Mouse (Mus musculus): ENCODE measurements around the gene Eef1e1. TPM values are rescaled to one million over a fixed set of nuclear protein-coding genes. Genes with fewer than 3 reads are reported as not detected.

Gene Eef1e1
- polyA plus RNA-seq, 1 experiment from 2014 or later = 36.8 TPM

DNA sequence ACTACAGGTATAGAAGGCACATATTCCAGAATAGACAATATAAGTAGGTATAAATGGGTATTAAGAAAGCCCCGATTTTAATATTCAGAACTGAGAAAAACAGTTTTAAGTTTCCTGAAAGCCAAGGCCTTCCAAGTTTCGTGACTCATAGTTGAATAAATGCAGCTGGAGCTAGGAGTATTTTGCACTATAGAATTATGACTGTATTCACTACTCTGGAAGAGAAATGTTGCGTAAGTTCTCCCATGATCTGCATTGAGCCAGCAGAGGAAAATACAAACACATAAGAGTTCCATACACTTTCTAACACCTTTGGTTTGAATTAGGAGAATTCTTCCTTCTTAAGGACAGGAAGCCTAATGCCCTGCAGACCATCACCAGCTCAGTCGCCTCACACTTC is 8.6 kb downstream of the Eef1e1 start:
- no peak overlapping the region for H3K4me2 ChIP-seq
- no peak overlapping the region for H3K27ac ChIP-seq (ENCODE audit: poor library complexity, severe bottlenecking)
- no peaks in the 10 kb centered on the region for H3K9me3 ChIP-seq (replicated peaks)
- H3K4me1 ChIP-seq (replicated peaks) = no peaks in the 10 kb centered on the region
- no peak for ATAC-seq (ENCODE audit: insufficient number of reproducible peaks, low FRiP score)
- H3K4me3 ChIP-seq = no peak overlapping the region
- WGBS = 93% methylated on average over 4 of the region's 4 CpGs
- H3K36me3 ChIP-seq = peaks cover 85% of the 10 kb centered on the region
- no peaks in the 10 kb centered on the region for H3K27me3 ChIP-seq (replicated peaks)
- no peak overlapping the region for H3K9ac ChIP-seq

DNA sequence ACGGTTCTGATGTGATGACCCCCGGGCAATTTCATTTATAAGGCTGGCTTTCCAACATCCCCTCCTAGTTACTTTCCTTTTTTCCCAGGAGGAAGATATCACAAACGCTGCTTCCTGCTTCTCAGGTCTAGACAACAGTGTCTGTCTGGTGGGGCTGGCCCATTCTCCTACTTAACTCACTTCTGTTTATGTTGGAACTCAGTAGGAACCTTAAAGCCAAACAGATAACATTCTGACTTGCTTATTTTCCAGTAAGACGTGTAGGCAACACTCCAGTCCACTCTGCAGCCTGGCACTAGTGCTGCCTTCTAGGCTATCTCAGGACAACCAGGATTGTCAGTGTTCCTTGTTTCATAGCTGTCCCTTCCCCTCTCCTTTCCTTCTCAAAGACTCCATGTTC is 9.8 kb downstream of the Eef1e1 start:
- WGBS = 71% methylated on average over 4 of the region's 4 CpGs
- H3K4me2 ChIP-seq = no peak overlapping the region
- H3K9me3 ChIP-seq (replicated peaks) = no peaks in the 10 kb centered on the region
- peak overlapping the region; percentile 68; the same call in 1 of the 2 replicates for H3K27ac ChIP-seq (ENCODE audit: poor library complexity, severe bottlenecking)
- H3K27me3 ChIP-seq (replicated peaks) = no peaks in the 10 kb centered on the region
- peak; percentile 64 for ATAC-seq (ENCODE audit: insufficient number of reproducible peaks, low FRiP score)
- no peak overlapping the region for H3K9ac ChIP-seq
- H3K36me3 ChIP-seq = peaks cover 85% of the 10 kb centered on the region
- H3K4me3 ChIP-seq = no peak overlapping the region
- no peaks in the 10 kb centered on the region for H3K4me1 ChIP-seq (replicated peaks)

DNA sequence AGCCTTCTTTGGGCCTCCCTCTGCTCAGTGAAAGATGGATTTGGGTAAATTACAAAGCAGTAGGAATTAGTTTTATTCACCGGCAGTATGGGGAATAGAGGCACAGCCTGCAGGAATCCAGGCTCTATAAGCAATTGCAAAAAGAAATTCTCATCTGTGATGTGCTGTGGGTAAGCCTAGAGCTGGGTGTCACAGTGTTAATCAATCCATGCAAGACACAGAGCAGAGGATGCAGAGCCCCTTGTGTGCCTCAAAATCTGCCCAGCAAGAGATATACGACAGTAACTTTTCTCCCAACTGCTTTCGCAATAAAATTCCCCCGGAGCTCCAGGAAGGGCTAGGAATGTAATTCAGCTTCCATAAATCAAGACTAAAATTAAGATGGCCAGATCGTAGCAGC is 17.4 kb downstream of the Eef1e1 start:
- H3K27me3 ChIP-seq (replicated peaks) = no peaks in the 10 kb centered on the region
- no peak overlapping the region for H3K4me3 ChIP-seq
- H3K9me3 ChIP-seq (replicated peaks) = no peaks in the 10 kb centered on the region
- no peak overlapping the region for H3K4me2 ChIP-seq
- no peaks in the 10 kb centered on the region for H3K4me1 ChIP-seq (replicated peaks)
- H3K36me3 ChIP-seq = peaks cover 26% of the 10 kb centered on the region
- 91% methylated on average over 5 of the region's 5 CpGs for WGBS
- no peak overlapping the region for H3K27ac ChIP-seq (ENCODE audit: poor library complexity, severe bottlenecking)
- no peak for ATAC-seq (ENCODE audit: insufficient number of reproducible peaks, low FRiP score)
- H3K9ac ChIP-seq = no peak overlapping the region

DNA sequence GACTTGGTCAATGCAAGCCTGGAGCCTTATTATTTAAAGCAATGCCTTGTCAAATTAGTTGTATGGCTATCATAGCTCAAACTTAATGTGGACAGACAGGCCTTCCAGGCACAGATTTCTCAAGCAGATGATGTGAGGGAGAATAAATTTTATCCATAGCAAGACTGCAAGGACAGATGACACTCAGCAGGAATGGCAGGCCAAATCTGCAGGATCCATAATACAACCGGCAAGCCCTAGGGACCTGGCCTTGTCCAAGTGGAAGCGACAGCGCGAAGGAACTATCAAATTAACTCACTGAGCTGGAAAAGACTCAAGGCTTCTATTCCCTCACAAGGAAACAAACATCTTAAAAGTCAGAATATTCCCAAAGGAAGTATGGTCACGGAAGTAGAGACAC is 17.9 kb downstream of the Eef1e1 start:
- ATAC-seq (ENCODE audit: insufficient number of reproducible peaks, low FRiP score) = no peak
- 90% methylated on average over 5 of the region's 5 CpGs for WGBS
- no peak overlapping the region for H3K9ac ChIP-seq

DNA sequence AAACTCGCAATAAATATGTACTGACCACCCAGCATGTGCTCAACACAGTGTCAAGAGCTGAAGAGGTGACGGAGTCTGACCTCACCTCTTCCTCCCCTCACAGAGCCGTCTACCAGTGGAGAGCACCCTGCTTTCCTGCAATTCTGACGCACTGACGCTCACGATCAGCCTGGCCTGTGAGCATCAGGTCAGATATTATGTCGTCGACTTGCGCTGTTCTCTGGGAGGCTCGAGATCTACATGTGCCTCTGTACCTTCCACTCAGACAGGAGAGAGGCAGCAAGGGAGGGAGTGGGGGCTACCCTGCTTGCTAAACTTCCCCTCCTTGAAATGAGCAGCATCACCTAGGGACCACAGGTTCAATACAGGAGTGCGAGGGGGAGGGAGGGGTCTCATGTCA is 20.2 kb downstream of the Eef1e1 start:
- no peak overlapping the region for H3K4me2 ChIP-seq
- H3K27ac ChIP-seq (ENCODE audit: poor library complexity, severe bottlenecking) = no peak overlapping the region
- no peak overlapping the region for H3K4me3 ChIP-seq
- no peaks in the 10 kb centered on the region for H3K9me3 ChIP-seq (replicated peaks)
- no peak for ATAC-seq (ENCODE audit: insufficient number of reproducible peaks, low FRiP score)
- peaks cover 5% of the 10 kb centered on the region; the same call in 1 of the 2 replicates for H3K4me1 ChIP-seq (replicated peaks)
- peaks cover 4% of the 10 kb centered on the region for H3K36me3 ChIP-seq
- H3K9ac ChIP-seq = no peak overlapping the region
- no peaks in the 10 kb centered on the region for H3K27me3 ChIP-seq (replicated peaks)
- 64% methylated on average over 11 of the region's 11 CpGs for WGBS

More for the DNA sequence above, 17.9 kb downstream of the Eef1e1 start:
- Histone ChIP-seq H3K4me2 (no peak overlapping the region), H3K4me1 (replicated peaks) (no peaks in the 10 kb centered on the region), H3K4me3 (no peak overlapping the region), H3K9me3 (replicated peaks) (no peaks in the 10 kb centered on the region), H3K27ac (ENCODE audit: poor library complexity, severe bottlenecking) (no peak overlapping the region), H3K36me3 (peaks cover 23% of the 10 kb centered on the region), H3K27me3 (replicated peaks) (no peaks in the 10 kb centered on the region)

DNA sequence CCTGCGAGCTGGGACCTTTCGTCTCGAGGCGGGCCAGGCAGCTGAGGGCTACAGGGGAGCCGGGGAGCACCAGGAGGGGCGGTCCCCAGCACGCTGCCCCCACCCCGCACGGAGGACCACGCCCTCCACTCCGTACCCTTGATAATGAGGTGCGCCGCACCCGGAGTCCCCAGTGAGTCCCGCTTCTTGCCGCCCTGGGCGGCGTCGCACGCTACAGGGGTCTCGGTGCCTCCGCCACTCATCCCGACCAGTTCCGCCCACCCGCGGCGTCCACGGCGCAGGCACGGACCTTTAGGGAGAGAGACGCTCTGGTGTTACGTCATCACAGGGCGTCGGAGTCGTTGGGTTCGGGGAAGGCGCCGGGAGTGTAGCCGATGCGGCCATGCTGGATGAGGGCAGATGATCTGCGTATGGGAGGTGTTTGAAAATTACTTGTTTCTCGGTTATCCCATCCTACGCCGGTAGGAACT is 24.0 kb downstream of the Eef1e1 start, which contains the start of gene Bloc1s5:
Gene Bloc1s5, minus strand, starts transcription at position 310 of the 470 bp plus-strand sequence.
- Histone ChIP-seq H3K9ac (peak within 1 kb of the TSS; percentile 78), H3K4me2 (peak within 1 kb of the TSS; percentile 73), H3K4me1 (replicated peaks) (peaks cover 5% of the 10 kb centered on the region; the same call in 1 of the 2 replicates), H3K4me3 (peak within 1 kb of the TSS; percentile 79), H3K9me3 (replicated peaks) (no peaks in the 10 kb centered on the region), H3K36me3 (peaks cover 9% of the 10 kb centered on the region), H3K27ac (ENCODE audit: poor library complexity, severe bottlenecking) (peak within 1 kb of the TSS; percentile 52), H3K27me3 (replicated peaks) (no peaks in the 10 kb centered on the region)
- WGBS = under 1% methylated on average over 42 of the region's 44 CpGs
- peak; percentile 95 for ATAC-seq (ENCODE audit: insufficient number of reproducible peaks, low FRiP score)

DNA sequence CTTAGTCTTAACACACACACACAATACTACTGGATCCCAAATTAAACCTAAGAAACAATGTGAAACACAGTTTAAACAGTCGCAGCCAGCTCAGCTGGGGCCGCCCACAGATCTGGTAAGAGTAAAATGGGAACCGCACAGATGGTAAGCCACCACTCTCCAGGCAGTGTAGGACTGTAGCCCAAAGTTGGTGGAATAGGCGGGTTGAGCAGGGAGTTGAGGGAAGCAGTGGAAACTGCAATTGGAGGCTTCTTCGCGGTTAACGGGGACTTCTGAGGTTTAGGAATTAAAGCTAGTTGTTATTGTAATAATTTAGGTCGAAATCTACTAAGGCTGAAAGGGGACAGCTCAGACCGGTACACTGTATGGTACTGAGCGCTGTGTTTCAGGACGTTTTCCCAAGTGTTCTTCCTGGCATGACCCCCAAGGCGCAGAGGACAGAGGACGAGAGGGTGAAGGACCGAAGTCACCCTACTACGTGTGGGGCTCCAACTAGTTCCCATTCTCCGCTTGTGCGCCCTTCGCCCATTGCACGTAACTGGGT is 24.5 kb downstream of the Eef1e1 start:
- peaks cover 9% of the 10 kb centered on the region for H3K36me3 ChIP-seq
- no peaks in the 10 kb centered on the region for H3K27me3 ChIP-seq (replicated peaks)
- WGBS = under 1% methylated on average over 19 of the region's 19 CpGs
- peak overlapping the region; percentile 73 for H3K4me2 ChIP-seq
- H3K9ac ChIP-seq = peak overlapping the region; percentile 78
- ATAC-seq (ENCODE audit: insufficient number of reproducible peaks, low FRiP score) = no peak; the same call in 1 of the 2 replicates
- peak overlapping the region; percentile 52 for H3K27ac ChIP-seq (ENCODE audit: poor library complexity, severe bottlenecking)
- peak overlapping the region; percentile 79 for H3K4me3 ChIP-seq
- H3K4me1 ChIP-seq (replicated peaks) = peaks cover 5% of the 10 kb centered on the region; the same call in 1 of the 2 replicates
- no peaks in the 10 kb centered on the region for H3K9me3 ChIP-seq (replicated peaks)

DNA sequence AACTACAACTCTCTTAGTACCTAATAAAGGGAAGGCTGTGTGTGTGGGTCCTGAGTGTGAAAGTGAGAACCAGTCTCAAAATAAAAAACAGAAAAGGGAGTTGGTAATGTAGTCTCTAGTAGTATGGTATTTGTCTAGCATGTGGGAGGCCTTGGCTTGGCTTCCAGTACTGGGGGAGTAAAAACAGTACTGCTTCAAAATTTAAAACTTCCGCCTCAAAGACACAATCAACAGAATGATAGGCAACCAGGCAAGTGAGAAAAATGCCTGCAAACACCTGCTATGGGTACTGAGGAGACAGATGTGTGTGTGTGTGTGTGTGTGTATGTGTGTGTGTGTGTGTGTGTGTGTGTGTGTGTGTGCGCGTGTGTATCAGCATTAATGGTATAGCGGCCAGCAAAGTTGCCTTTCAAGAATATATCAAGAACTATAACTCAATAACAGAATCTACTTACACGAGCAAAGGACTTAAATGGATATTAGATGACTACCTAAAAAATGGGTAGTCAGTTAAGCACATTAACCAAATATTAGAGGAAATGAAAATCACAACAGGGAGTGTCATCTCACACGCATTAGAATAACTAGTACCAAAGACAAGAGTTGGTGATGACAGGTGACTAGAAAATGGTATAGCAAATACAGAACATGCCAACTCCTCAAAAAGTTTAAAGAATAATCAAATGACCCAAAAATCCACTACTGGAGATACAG is 25.4 kb downstream of the Eef1e1 start:
- no peak overlapping the region for H3K4me3 ChIP-seq

DNA sequence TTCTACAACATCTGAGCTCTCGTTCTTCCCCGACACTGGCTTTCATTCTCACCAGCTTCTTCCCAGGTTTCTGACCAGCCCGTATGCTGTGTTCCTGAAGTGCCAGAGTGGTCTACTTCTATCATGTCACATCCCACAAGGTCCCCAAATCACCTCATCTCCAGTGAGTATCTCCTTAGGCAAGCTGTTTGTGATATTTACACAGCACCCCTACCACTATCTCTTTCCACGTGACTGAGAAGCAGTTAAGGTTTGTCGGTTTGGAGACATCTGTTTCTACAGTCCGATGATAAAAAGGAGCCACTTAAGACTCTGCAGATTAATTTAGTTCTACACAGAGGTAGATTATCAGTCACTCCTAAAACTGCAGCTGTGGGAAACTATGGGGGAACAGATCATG is 26.3 kb downstream of the Eef1e1 start:
- peaks cover 13% of the 10 kb centered on the region for H3K36me3 ChIP-seq
- peaks cover 5% of the 10 kb centered on the region for H3K4me1 ChIP-seq (replicated peaks)
- H3K27me3 ChIP-seq (replicated peaks) = no peaks in the 10 kb centered on the region
- no peak overlapping the region for H3K4me2 ChIP-seq
- WGBS = 57% methylated on average over 6 of the region's 6 CpGs
- no peak overlapping the region for H3K9ac ChIP-seq
- H3K4me3 ChIP-seq = no peak overlapping the region
- no peaks in the 10 kb centered on the region for H3K9me3 ChIP-seq (replicated peaks)
- ATAC-seq (ENCODE audit: insufficient number of reproducible peaks, low FRiP score) = no peak
- H3K27ac ChIP-seq (ENCODE audit: poor library complexity, severe bottlenecking) = no peak overlapping the region

More for the DNA sequence above, 25.4 kb downstream of the Eef1e1 start:
- WGBS = 89% methylated on average over 6 of the region's 6 CpGs
- Histone ChIP-seq H3K27me3 (replicated peaks) (no peaks in the 10 kb centered on the region), H3K9ac (no peak overlapping the region), H3K4me2 (peak overlapping the region; percentile 73; the same call in 1 of the 2 replicates), H3K36me3 (peaks cover 13% of the 10 kb centered on the region), H3K4me1 (replicated peaks) (peaks cover 5% of the 10 kb centered on the region), H3K9me3 (replicated peaks) (no peaks in the 10 kb centered on the region), H3K27ac (ENCODE audit: poor library complexity, severe bottlenecking) (no peak overlapping the region)
- ATAC-seq (ENCODE audit: insufficient number of reproducible peaks, low FRiP score) = no peak

DNA sequence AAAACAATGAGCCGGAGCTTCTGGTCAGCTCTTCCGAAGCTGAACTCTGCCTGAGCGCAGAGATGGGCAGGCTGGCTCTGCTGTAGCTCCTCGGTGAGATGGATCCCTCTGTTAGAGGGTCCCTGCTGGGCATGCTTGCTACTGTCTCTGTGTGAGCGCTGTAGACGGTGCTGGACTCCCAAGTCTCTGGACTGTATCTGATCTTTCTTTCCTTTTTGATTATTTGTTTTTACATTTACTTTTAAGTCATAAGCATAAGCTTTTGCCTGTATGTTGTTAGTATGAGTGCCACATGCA is 32.7 kb downstream of the Eef1e1 start:
- Histone ChIP-seq H3K36me3 (peaks cover 24% of the 10 kb centered on the region), H3K9ac (0 out of 2 replicates have a peak overlapping the region, but pooled peaks have one; percentile 25), H3K27ac (ENCODE audit: poor library complexity, severe bottlenecking) (no peak overlapping the region), H3K27me3 (replicated peaks) (no peaks in the 10 kb centered on the region), H3K4me1 (replicated peaks) (peaks cover 7% of the 10 kb centered on the region; the same call in 1 of the 2 replicates), H3K4me3 (no peak overlapping the region), H3K9me3 (replicated peaks) (no peaks in the 10 kb centered on the region), H3K4me2 (no peak overlapping the region)
- WGBS = 30% methylated on average over 6 of the region's 6 CpGs
- no peak for ATAC-seq (ENCODE audit: insufficient number of reproducible peaks, low FRiP score)

DNA sequence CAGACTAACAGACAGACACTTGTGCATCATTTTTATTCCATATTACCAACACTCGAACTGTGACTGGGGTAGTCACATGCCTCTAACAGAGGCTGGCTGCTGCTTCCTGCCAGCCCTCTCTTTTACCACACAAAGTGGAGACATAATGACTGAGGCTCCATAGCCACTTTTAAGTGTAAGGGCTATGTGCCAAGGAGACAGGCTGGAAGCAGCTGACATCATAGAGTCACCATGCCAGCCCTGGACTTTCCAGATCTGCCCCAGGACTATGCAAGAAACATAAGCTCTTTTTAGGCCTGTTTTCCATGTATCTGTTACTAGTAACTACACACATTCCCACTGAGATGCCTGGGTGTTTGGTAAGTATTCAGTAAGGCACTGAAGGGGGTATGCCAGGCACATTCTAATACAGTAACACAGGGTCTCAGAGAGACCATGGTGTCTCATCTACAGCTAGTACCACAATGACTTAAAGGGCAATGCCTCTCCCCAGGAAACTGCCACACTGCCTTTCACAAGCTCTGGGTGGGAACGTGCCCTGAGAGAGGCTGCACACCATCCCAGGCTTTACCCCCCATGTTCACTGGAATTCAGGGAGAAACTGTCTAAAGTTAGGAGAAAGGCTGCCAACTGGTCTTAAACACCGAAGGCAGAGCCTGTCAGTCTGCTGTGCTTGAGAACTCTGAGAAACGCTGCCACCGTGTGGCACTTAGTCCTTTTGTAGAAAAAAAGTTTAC is 33.2 kb downstream of the Eef1e1 start:
- ATAC-seq (ENCODE audit: insufficient number of reproducible peaks, low FRiP score) = no peak
- no peak overlapping the region for H3K4me3 ChIP-seq
- 0 out of 2 replicates have a peak overlapping the region, but pooled peaks have one; percentile 25 for H3K9ac ChIP-seq
- no peak overlapping the region; the same call in 1 of the 2 replicates for H3K27ac ChIP-seq (ENCODE audit: poor library complexity, severe bottlenecking)
- H3K36me3 ChIP-seq = peaks cover 25% of the 10 kb centered on the region
- no peaks in the 10 kb centered on the region for H3K27me3 ChIP-seq (replicated peaks)
- peaks cover 7% of the 10 kb centered on the region; the same call in 1 of the 2 replicates for H3K4me1 ChIP-seq (replicated peaks)
- H3K4me2 ChIP-seq = no peak overlapping the region
- 18% methylated on average over 5 of the region's 5 CpGs for WGBS
- H3K9me3 ChIP-seq (replicated peaks) = no peaks in the 10 kb centered on the region

Data from heart, embryonic 12.5 days (tissue).